Mouse (Mus musculus): ENCODE data around the gene Ebf1. TPM values are rescaled to one million over a fixed set of nuclear protein-coding genes. Genes with fewer than 3 reads are reported as not detected.

The Ebf1 gene
- polyA plus RNA-seq, 1 experiment, result not detected

DNA sequence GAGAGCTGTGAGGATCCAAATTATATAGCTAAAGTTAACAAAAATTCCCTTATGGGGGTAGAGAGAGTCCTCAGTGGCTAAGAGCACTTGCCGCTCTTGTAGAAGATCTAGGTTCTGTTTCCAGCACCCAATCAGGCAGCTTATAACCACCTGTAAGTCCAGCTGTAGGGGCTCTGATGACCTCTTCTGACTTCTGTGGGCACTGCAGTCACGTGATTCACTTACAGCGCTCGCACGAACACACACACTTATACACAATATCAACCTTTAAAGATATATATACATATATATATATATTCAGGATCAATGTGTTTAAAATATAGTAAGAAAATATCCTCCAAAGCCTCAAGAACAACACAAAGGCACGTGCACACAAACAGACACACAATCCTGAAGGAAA is 24.1 kb upstream of the Ebf1 start:
- no peak overlapping the region for H3K4me3 ChIP-seq (replicated peaks)
- H3K4me1 ChIP-seq (ENCODE audit: control insufficient read depth), result no peaks in the 10 kb centered on the region
- no peaks in the 10 kb centered on the region for H3K9me3 ChIP-seq (ENCODE audit: control insufficient read depth, low read length)
- TF ChIP-seq TAL1 (IDR thresholded peaks at IDR 0.05; ENCODE audit: low read length) (no peak), GATA1 (IDR thresholded peaks at IDR 0.05; ENCODE audit: low read length) (no peak)
- no peaks in the 10 kb centered on the region for H3K36me3 ChIP-seq (ENCODE audit: control insufficient read depth)
- H3K27me3 ChIP-seq (ENCODE audit: control insufficient read depth), result no peaks in the 10 kb centered on the region

DNA sequence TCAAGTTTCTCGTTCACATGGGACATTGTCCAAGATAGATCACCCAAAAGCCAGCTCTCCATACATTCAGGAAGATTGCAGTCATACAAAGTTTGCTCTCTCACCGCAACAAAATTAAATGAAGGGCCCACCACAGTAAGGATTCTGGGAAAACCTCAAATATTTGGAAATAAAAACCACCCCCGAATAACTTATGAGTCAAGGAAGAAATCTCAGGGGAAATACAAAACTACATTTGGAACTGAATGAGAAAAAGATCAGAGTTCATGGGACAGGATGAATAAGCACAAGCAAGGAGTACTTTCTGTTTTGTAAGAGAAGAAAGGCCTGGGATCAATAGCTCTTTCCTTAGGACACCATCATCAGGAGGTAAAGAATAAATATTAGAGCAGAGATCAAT is 22.3 kb upstream of the Ebf1 start:
- H3K9me3 ChIP-seq (ENCODE audit: control insufficient read depth, low read length), result no peaks in the 10 kb centered on the region
- H3K4me1 ChIP-seq (ENCODE audit: control insufficient read depth), result no peaks in the 10 kb centered on the region
- no peaks in the 10 kb centered on the region for H3K36me3 ChIP-seq (ENCODE audit: control insufficient read depth)
- no peak overlapping the region for H3K4me3 ChIP-seq (replicated peaks)
- H3K27me3 ChIP-seq (ENCODE audit: control insufficient read depth), result no peaks in the 10 kb centered on the region
- TF ChIP-seq GATA1 (IDR thresholded peaks at IDR 0.05; ENCODE audit: low read length), result no peak
- TF ChIP-seq TAL1 (IDR thresholded peaks at IDR 0.05; ENCODE audit: low read length), result no peak

DNA sequence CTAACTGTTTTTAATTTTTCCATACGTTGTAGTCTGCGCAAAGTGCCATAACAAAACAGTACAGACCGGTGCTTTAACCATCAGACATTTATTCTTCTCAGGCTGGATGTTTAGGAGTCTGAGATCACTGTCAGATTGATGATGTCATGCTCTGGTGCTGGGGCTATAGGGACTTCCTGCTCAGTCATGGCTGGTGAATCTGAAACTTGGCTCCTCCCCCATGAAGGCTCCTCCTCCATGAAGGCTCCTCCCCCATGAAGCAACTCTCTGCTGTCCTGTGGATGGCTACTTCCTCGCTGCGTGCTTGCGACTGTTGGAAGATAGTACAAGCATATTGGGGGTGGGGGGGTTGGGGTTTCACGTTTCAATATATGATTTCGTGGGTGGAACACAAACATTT is 10.2 kb upstream of the Ebf1 start:
- no peaks in the 10 kb centered on the region for H3K4me1 ChIP-seq (ENCODE audit: control insufficient read depth)
- H3K27me3 ChIP-seq (ENCODE audit: control insufficient read depth), result peaks cover 27% of the 10 kb centered on the region
- no peaks in the 10 kb centered on the region for H3K36me3 ChIP-seq (ENCODE audit: control insufficient read depth)
- H3K9me3 ChIP-seq (ENCODE audit: control insufficient read depth, low read length), result peaks cover 3% of the 10 kb centered on the region; the same call in 1 of the 2 replicates
- no peak overlapping the region for H3K4me3 ChIP-seq (replicated peaks)
- TF ChIP-seq GATA1 (IDR thresholded peaks at IDR 0.05; ENCODE audit: low read length) (no peak), TAL1 (IDR thresholded peaks at IDR 0.05; ENCODE audit: low read length) (no peak)

DNA sequence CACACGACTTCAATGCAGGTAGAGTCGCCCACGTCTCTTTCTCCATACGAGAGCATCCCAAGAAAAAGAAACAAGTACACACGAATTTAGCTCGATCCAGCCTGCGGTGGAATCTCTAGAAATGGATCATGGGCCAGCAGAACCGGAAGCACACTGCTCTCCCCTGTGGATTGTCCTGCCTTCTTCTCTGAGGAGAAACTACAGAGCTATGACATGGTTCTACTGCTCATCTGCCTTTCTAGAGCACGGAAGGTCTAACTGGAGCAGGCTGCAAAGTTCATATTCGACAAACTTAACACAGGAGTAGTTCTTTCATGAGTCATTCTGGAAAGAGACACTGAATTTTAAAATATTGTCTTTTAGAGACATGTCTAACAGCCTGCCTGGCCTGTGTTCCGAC is 8.5 kb upstream of the Ebf1 start:
- peaks cover 45% of the 10 kb centered on the region for H3K27me3 ChIP-seq (ENCODE audit: control insufficient read depth)
- H3K9me3 ChIP-seq (ENCODE audit: control insufficient read depth, low read length), result peaks cover 3% of the 10 kb centered on the region; the same call in 1 of the 2 replicates
- no peaks in the 10 kb centered on the region for H3K36me3 ChIP-seq (ENCODE audit: control insufficient read depth)
- H3K4me3 ChIP-seq (replicated peaks), result no peak overlapping the region
- no peaks in the 10 kb centered on the region for H3K4me1 ChIP-seq (ENCODE audit: control insufficient read depth)
- TF ChIP-seq GATA1 (IDR thresholded peaks at IDR 0.05; ENCODE audit: low read length) (no peak), TAL1 (IDR thresholded peaks at IDR 0.05; ENCODE audit: low read length) (no peak)

DNA sequence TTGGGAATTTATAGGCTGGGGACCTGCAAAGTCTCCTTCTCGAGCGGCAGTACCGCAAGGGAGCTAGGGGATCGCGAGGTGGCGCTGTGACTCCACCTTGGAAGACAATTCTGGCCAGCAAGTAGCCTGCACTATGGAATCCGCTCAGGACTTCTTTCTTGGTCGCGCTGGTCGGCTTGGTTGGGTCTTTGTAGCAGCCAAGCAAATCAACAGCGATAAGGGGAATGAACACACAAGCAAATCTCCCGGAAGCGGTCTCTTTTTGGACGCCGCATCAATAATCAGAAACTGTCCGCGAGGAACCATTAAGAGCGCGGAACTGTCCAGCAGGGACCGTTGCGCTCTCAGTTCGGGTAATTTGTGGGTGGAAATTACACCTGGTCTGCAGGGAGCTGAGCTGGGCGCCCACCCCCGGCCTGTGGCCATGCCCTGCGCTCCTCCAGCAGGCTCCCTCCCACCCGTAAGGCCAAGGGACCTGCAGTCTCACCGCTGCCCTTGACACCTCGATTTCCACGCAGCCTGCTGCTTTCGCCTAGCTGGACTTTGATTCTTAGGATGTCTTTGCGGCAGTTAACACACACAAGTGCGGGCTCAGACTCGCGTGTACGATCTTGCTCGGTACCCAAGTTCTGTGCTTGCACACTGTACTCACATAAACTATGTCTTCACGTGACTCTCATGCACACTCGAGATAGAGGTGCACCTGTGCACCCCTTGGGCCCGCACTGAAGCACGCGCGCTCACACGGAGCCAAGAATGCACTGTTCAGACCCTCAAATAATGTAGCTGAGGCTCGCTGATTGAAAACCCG is 5.9 kb upstream of the Ebf1 start:
- Histone ChIP-seq H3K4me1 (ENCODE audit: control insufficient read depth) (no peaks in the 10 kb centered on the region), H3K4me3 (replicated peaks) (no peak overlapping the region), H3K27me3 (ENCODE audit: control insufficient read depth) (peaks cover 69% of the 10 kb centered on the region), H3K9me3 (ENCODE audit: control insufficient read depth, low read length) (peaks cover 3% of the 10 kb centered on the region; the same call in 1 of the 2 replicates), H3K36me3 (ENCODE audit: control insufficient read depth) (no peaks in the 10 kb centered on the region)
- TF ChIP-seq GATA1 (IDR thresholded peaks at IDR 0.05; ENCODE audit: low read length), result no peak
- TF ChIP-seq TAL1 (IDR thresholded peaks at IDR 0.05; ENCODE audit: low read length), result no peak

DNA sequence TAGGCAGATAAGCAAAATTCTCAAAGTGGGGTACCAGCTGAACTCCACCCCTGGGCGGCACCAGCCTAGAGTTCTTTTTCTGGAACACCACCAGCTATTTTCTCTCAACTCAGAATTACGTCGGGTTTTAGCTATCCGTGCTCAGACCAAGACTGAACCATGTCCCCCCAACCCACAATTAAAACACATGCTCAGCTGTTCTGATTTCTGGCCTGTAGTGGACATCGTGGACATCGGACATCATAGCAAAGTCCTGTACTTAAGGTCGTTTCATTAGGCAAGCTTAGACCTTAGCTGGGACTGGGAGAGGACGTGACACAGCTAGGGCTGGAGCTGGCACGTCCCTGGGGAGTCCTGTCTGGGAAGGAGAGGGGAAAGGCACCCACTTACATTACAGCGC is 5.0 kb upstream of the Ebf1 start:
- H3K4me1 ChIP-seq (ENCODE audit: control insufficient read depth), result peaks cover 8% of the 10 kb centered on the region

DNA sequence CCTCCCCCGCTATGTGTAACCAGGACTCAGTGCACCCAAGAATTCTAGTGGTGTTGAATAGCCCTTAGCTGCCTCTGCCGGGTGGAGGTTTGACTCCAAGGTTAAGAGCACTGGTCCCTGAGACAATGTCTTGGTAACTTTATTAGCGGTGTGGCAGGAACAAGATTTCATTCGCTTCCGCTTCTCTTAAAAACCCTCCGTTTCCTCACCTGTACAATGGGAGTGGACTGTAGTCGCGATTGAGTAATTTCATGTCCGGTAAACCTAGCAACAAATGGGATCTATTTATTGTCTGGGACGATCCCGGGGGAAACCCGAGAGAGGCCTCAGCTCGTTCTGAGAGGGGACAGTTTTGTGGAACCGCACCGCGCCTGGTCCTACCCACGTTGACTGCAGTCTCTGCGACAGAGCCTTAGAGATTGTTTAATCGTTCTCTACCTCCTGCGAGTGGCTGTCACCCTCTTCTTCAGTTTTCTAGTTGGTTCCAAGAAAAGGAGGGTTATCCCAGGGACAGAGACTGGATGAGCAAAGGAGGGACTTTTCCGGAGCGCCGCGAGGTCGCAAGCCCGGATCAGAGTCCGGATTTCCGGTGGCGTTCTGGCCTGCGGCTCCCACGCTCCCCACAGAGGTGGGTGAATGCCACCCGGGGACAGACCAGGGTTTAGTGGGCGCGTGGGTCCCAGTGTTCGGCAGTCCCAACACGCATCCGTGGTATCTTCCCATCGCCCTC is 4.3 kb upstream of the Ebf1 start:
- H3K36me3 ChIP-seq (ENCODE audit: control insufficient read depth), result no peaks in the 10 kb centered on the region
- peaks cover 8% of the 10 kb centered on the region for H3K4me1 ChIP-seq (ENCODE audit: control insufficient read depth)
- H3K27me3 ChIP-seq (ENCODE audit: control insufficient read depth), result peaks cover 85% of the 10 kb centered on the region
- H3K9me3 ChIP-seq (ENCODE audit: control insufficient read depth, low read length), result peaks cover 8% of the 10 kb centered on the region; the same call in 1 of the 2 replicates
- H3K4me3 ChIP-seq (replicated peaks), result no peak overlapping the region
- TF ChIP-seq GATA1 (IDR thresholded peaks at IDR 0.05; ENCODE audit: low read length) (no peak), TAL1 (IDR thresholded peaks at IDR 0.05; ENCODE audit: low read length) (no peak)

More for the DNA sequence above, 5.0 kb upstream of the Ebf1 start:
- no peak for TF ChIP-seq GATA1 (IDR thresholded peaks at IDR 0.05; ENCODE audit: low read length)
- no peak for TF ChIP-seq TAL1 (IDR thresholded peaks at IDR 0.05; ENCODE audit: low read length)
- Histone ChIP-seq H3K9me3 (ENCODE audit: control insufficient read depth, low read length) (peaks cover 8% of the 10 kb centered on the region; the same call in 1 of the 2 replicates), H3K4me3 (replicated peaks) (no peak overlapping the region), H3K36me3 (ENCODE audit: control insufficient read depth) (no peaks in the 10 kb centered on the region), H3K27me3 (ENCODE audit: control insufficient read depth) (peaks cover 78% of the 10 kb centered on the region)

DNA sequence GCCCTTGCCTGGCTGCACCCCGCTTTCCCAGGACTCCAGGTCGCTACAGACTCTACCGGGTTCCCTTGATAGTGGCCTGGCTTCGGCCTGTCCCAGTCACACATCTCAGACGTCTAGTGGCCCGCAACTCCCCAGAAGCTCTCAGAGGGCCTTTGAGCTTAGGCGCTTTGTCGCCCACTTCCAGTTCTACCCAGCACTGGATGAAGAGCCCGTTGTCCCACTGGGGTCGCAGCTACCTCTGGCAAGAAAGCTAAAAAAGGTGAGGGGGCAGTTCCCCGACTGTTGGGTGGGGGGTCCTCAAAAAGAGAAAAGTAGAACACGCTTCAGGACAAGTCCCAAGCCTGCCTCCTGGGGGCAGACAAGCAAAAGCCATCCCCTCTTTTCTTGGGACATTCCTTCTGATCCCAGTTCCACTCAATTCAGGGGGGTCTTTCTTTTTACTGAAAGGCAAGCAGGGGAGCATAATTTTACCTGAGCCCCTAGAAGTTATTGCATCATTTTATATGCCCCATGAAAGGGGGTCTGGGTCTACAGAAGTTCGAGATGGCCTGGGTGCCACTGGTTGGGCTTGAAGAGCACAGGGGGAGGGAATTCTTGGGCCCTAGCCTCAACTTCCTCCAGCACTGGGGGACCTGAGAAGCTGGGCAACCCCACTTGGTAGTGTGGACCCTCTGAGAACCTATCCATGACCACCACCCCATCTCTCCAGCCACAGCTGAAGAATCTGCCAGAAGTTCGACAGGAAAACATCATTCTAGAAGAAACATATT is 3.5 kb upstream of the Ebf1 start:
- Histone ChIP-seq H3K36me3 (ENCODE audit: control insufficient read depth) (no peaks in the 10 kb centered on the region), H3K9me3 (ENCODE audit: control insufficient read depth, low read length) (peaks cover 8% of the 10 kb centered on the region; the same call in 1 of the 2 replicates), H3K4me3 (replicated peaks) (no peak overlapping the region), H3K4me1 (ENCODE audit: control insufficient read depth) (peaks cover 8% of the 10 kb centered on the region), H3K27me3 (ENCODE audit: control insufficient read depth) (peaks cover 90% of the 10 kb centered on the region)
- TF ChIP-seq TAL1 (IDR thresholded peaks at IDR 0.05; ENCODE audit: low read length), result no peak
- TF ChIP-seq GATA1 (IDR thresholded peaks at IDR 0.05; ENCODE audit: low read length), result no peak

All from erythroblast, embryonic 14.5 days (primary cell).